Mouse (Mus musculus) T-helper 17 cell (primary cell): ENCODE data around the gene Prkag2.

ENCODE experiments used
- in situ Hi-C, 2 experiments: fragments of 300-600 bp; cut with MboI, MseI; formaldehyde crosslinking; loops; 1 replicate in 1 of 2; 2 replicates in 1 of 2; pipeline ENCODE4 v1.15.1; 2025; ENCODE audit warnings: high pct_unique_total_duplicates in 2 of 2

Prkag2 gene

GRCm38 (mm10) chr5:25050827-25051226 is 49.6 kb downstream of the Prkag2 start:
- in situ Hi-C loops, result no loop called here

- in situ Hi-C loops, result no loop called here
Measured at GRCm38 (mm10) chr5:25047670-25048069, 52.8 kb downstream of the Prkag2 start.

- in situ Hi-C loops, result no loop called here
Measured at GRCm38 (mm10) chr5:25046762-25047161, 53.7 kb downstream of the Prkag2 start.

- in situ Hi-C loops, result no loop called here
Measured at GRCm38 (mm10) chr5:25044007-25044406, 56.4 kb downstream of the Prkag2 start.

GRCm38 (mm10) chr5:25041947-25042346 is 58.5 kb downstream of the Prkag2 start:
- in situ Hi-C loops, result no loop called here

- in situ Hi-C loops, result no loop called here
Measured at GRCm38 (mm10) chr5:25041307-25041706, 59.1 kb downstream of the Prkag2 start.

GRCm38 (mm10) chr5:25040903-25041302 is 59.5 kb downstream of the Prkag2 start:
- in situ Hi-C loops, result no loop called here

GRCm38 (mm10) chr5:25038827-25039226 is 61.6 kb downstream of the Prkag2 start:
- in situ Hi-C loops, result no loop called here

GRCm38 (mm10) chr5:25035391-25035790 is 65.1 kb downstream of the Prkag2 start:
- in situ Hi-C loops, result no loop called here

GRCm38 (mm10) chr5:25031456-25031856 is 69.0 kb downstream of the Prkag2 start:
- in situ Hi-C loops, result no loop called here

- in situ Hi-C loops, result no loop called here
Measured at GRCm38 (mm10) chr5:25031037-25031436, 69.4 kb downstream of the Prkag2 start.

GRCm38 (mm10) chr5:25030276-25030681 is 70.2 kb downstream of the Prkag2 start:
- in situ Hi-C loops, result no loop called here

GRCm38 (mm10) chr5:25027673-25028072 is 72.8 kb downstream of the Prkag2 start:
- in situ Hi-C loops, result loop anchor here in 1 of 2 experiments (10.0 kb wide), 1 partner anchor 67 kb away; no protein-coding TSS in a partner anchor

GRCm38 (mm10) chr5:25025309-25026019 is 75.0 kb downstream of the Prkag2 start:
- in situ Hi-C loops, result loop anchor here in 1 of 2 experiments (10.0 kb wide), 1 partner anchor 69 kb away; no protein-coding TSS in a partner anchor

- in situ Hi-C loops, result loop anchor here in 1 of 2 experiments (10.0 kb wide), 1 partner anchor 72 kb away; no protein-coding TSS in a partner anchor
Measured at GRCm38 (mm10) chr5:25022904-25023303, 77.5 kb downstream of the Prkag2 start.

GRCm38 (mm10) chr5:25019221-25019620 is 81.2 kb downstream of the Prkag2 start:
- in situ Hi-C loops, result no loop called here

GRCm38 (mm10) chr5:25012134-25012533 is 88.3 kb downstream of the Prkag2 start:
- in situ Hi-C loops, result no loop called here

- in situ Hi-C loops, result no loop called here
Measured at GRCm38 (mm10) chr5:25011019-25011485, 89.4 kb downstream of the Prkag2 start.

GRCm38 (mm10) chr5:25010438-25010892 is 90.0 kb downstream of the Prkag2 start:
- in situ Hi-C loops, result no loop called here

- in situ Hi-C loops, result no loop called here
Measured at GRCm38 (mm10) chr5:25009770-25010169, 90.7 kb downstream of the Prkag2 start.

- in situ Hi-C loops, result no loop called here
Measured at GRCm38 (mm10) chr5:25008966-25009365, 91.5 kb downstream of the Prkag2 start.

GRCm38 (mm10) chr5:25006848-25007247 is 93.6 kb downstream of the Prkag2 start:
- in situ Hi-C loops, result no loop called here

- in situ Hi-C loops, result no loop called here
Measured at GRCm38 (mm10) chr5:25005532-25006129, 94.8 kb downstream of the Prkag2 start.
